Mouse (Mus musculus) kidney, adult 8-10 months (tissue): Measurements from ENCODE around the gene Phyhd1.
A peak's percentile ranks its signal among the peaks of the same experiment; 100 is the strongest.

Experiments used
- DNase-seq, 2 experiments: peaks; one replicate each; pipeline ENCODE4 v3.0.0; 2022

Gene Phyhd1

GRCm38 (mm10) chr2:30256616-30257350 is 9.2 kb upstream of the Phyhd1 start:
- no peak for DNase-seq

- DNase-seq: no peak
Observed at GRCm38 (mm10) chr2:30257699-30258460, 8.1 kb upstream of the Phyhd1 start.

GRCm38 (mm10) chr2:30258600-30258999 is 7.4 kb upstream of the Phyhd1 start:
- DNase-seq: peak; percentile 50 to 63

- peak; percentile 56 for DNase-seq
Observed at GRCm38 (mm10) chr2:30259131-30260064, 6.6 kb upstream of the Phyhd1 start.

GRCm38 (mm10) chr2:30261064-30261736 is 4.8 kb upstream of the Phyhd1 start:
- DNase-seq: no peak

GRCm38 (mm10) chr2:30261921-30262839 is 3.8 kb upstream of the Phyhd1 start:
- no peak for DNase-seq

GRCm38 (mm10) chr2:30262840-30263441 is 3.1 kb upstream of the Phyhd1 start:
- peak; percentile 78 to 83 for DNase-seq

GRCm38 (mm10) chr2:30263811-30264210 is 2.2 kb upstream of the Phyhd1 start:
- DNase-seq: no peak

GRCm38 (mm10) chr2:30264671-30265519 is 1.1 kb upstream of the Phyhd1 start:
- DNase-seq: peak in 1 of 2 experiments; percentile 52

- DNase-seq: peak; percentile 92 to 95
Observed at GRCm38 (mm10) chr2:30266392-30266941, 464 bp downstream of the Phyhd1 start.

- DNase-seq: no peak
Observed at GRCm38 (mm10) chr2:30267466-30267865, 1.5 kb downstream of the Phyhd1 start.

- DNase-seq: no peak
Observed at GRCm38 (mm10) chr2:30268371-30268770, 2.4 kb downstream of the Phyhd1 start.

GRCm38 (mm10) chr2:30269241-30269990 is 3.4 kb downstream of the Phyhd1 start:
- DNase-seq: no peak

- peak; percentile 68 to 83 for DNase-seq
Observed at GRCm38 (mm10) chr2:30270134-30270533, 4.1 kb downstream of the Phyhd1 start.

GRCm38 (mm10) chr2:30280743-30281142 is 14.7 kb downstream of the Phyhd1 start, which contains the start of gene Gm28038:
TSS of gene Gm28038 (plus strand) at chr2:30281043.
- no peak for DNase-seq

- no peak for DNase-seq
Observed at GRCm38 (mm10) chr2:30281651-30282050, 15.6 kb downstream of the Phyhd1 start.

GRCm38 (mm10) chr2:30283193-30283592 is 17.2 kb downstream of the Phyhd1 start:
- DNase-seq: peak in 1 of 2 experiments; percentile 13

- DNase-seq: no peak
Observed at GRCm38 (mm10) chr2:30285004-30285403, 19.0 kb downstream of the Phyhd1 start.
